Mouse (Mus musculus) ES-E14 (cell line): ENCODE measurements around the gene Hspa4.

ENCODE experiments used
- CHD2 ChIP-seq: IDR thresholded peaks from 2 replicates; pipeline ENCODE4 v1.6.1; 2014; ENCODE audit warnings: mild to moderate bottlenecking, low read depth, low read length, inconsistent platforms
- HCFC1 ChIP-seq: IDR thresholded peaks from 2 replicates; pipeline ENCODE4 v1.6.1; 2012; ENCODE audit warnings: low read length, inconsistent platforms, borderline replicate concordance; ENCODE audit not compliant: insufficient read depth
- MAFK ChIP-seq: IDR thresholded peaks from 2 replicates; pipeline ENCODE4 v1.6.1; 2014; ENCODE audit warnings: mild to moderate bottlenecking, low read depth, low read length, inconsistent platforms; ENCODE audit not compliant: insufficient read depth
- ZC3H11A ChIP-seq: IDR thresholded peaks from 2 replicates; pipeline ENCODE4 v1.6.1; 2012; ENCODE audit warnings: low read depth, mild to moderate bottlenecking, inconsistent platforms, low read length, borderline replicate concordance
- ZNF384 ChIP-seq: IDR thresholded peaks from 2 replicates; pipeline ENCODE4 v1.6.1; 2012; ENCODE audit warnings: low read depth, low read length, inconsistent platforms

DNA sequence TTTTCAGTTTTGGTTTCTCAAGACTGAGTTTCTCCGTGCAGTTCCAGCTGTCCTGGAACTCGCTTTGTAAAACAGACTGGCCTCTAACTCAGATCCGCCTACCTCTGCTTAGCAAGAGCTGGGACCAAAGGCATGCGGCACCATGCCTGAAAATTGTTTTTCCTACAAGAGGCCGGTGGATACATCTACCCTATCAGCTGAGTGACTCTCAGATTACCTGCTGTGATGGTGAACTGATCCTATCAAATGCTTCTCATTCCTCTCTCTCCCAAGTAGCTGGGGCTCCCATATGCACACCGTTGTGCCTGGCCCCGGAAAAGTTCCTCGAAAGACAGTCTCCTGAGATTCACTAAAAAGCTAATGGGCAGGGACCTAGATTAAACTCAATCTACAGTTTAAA, 37.4 kb upstream of the Hspa4 start:
- TF ChIP-seq MAFK, result no peak
- TF ChIP-seq HCFC1, result no peak
- no peak for TF ChIP-seq CHD2
- TF ChIP-seq ZNF384, result no peak
- no peak for TF ChIP-seq ZC3H11A
